Mouse (Mus musculus) bone marrow macrophage, adult 2 months (primary cell): Measurements from ENCODE around the gene Gtpbp4.

ENCODE experiments used
- CTCF ChIP-seq: IDR thresholded peaks from 2 replicates; pipeline ENCODE4 v1.5.1; 2012; ENCODE audit warnings: low read depth, mild to moderate bottlenecking, low read length, moderate library complexity
- POLR2A ChIP-seq: IDR thresholded peaks from 2 replicates; pipeline ENCODE4 v1.6.1; 2012; ENCODE audit warnings: mild to moderate bottlenecking, low read depth, low read length, borderline replicate concordance

DNA sequence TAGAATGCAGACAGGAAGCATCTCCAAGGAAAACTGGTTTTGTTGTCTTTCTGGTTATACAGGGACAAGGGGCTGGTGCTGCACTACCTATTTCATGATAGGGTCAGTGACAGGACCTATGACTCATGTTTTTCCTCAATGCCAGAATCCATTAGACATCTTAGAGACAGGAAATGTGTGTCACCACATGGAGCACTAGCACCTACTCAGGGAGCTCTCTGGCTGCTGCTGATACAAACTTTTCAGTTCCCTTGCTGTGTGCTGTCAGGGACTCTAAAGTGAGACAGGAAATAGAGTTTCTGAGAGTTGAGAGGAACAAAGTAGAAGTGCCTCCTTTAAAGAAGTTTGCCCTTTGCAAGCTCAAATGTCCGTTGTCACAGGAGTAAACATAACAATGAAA lies 31.4 kb upstream of the Gtpbp4 start:
- TF ChIP-seq CTCF: no peak
- no peak for TF ChIP-seq POLR2A
